Mouse (Mus musculus): ENCODE data around the gene Gm20425. TPM values are rescaled to one million over a fixed set of nuclear protein-coding genes. Genes with fewer than 3 reads are reported as not detected.

The Gm20425 gene
- polyA plus RNA-seq, 1 experiment: not detected

- no peak overlapping the region for H3K4me3 ChIP-seq (ENCODE audit: insufficient read depth, poor library complexity, severe bottlenecking)
- no peak overlapping the region for H3ac ChIP-seq (ENCODE audit: control insufficient read depth, insufficient read length, low read depth)
- H3K79me2 ChIP-seq (ENCODE audit: control insufficient read depth, insufficient read depth): no peaks in the 10 kb centered on the region
- no peaks in the 10 kb centered on the region for H3K36me3 ChIP-seq (ENCODE audit: control insufficient read depth, insufficient read depth)
- H3K27me3 ChIP-seq (ENCODE audit: control insufficient read depth, insufficient read depth, insufficient read length): peaks cover 8% of the 10 kb centered on the region
- no peaks in the 10 kb centered on the region for H3K79me3 ChIP-seq (ENCODE audit: low read depth)
- TF ChIP-seq MYOG (IDR thresholded peaks at IDR 0.05; ENCODE audit: control insufficient read depth, extremely low read depth, insufficient read length) (no peak), CEBPB (IDR thresholded peaks at IDR 0.05; ENCODE audit: low read depth) (no peak), MYOD1 (IDR thresholded peaks at IDR 0.05; ENCODE audit: control insufficient read depth, insufficient read length, low read depth) (no peak), CTCF (IDR thresholded peaks at IDR 0.05; ENCODE audit: control insufficient read depth, insufficient read depth, insufficient read length) (no peak), FOSL1 (IDR thresholded peaks at IDR 0.05; ENCODE audit: insufficient read depth, low read length, poor library complexity, severe bottlenecking) (no peak), USF1 (IDR thresholded peaks at IDR 0.05; ENCODE audit: low read depth) (no peak)
Measured at GRCm38 (mm10) chr9:103228370-103229003, 1.6 kb downstream of the Gm20425 start.

DNA sequence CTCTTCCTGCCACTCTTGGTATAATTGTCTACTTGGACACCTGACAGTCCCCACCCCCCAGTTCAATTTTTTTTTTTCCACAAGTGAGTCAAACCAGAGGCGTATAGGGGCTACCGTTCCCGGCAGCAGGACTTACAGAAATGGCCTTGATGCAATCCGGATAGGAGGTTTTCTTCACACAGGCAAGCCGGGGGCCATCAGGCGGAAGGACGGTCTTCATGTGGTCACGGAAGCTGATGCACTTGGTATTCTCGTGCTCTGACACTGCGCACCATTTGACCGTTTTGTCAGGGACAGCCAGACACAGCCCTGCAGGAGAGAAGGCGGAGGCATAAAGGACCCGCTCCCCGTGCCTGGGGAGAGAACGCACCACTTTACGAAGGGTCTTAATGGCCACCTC is 2.3 kb downstream of the Gm20425 start:
- H3K36me3 ChIP-seq (ENCODE audit: control insufficient read depth, insufficient read depth): no peaks in the 10 kb centered on the region
- H3ac ChIP-seq (ENCODE audit: control insufficient read depth, insufficient read length, low read depth): no peak overlapping the region
- H3K79me2 ChIP-seq (ENCODE audit: control insufficient read depth, insufficient read depth): no peaks in the 10 kb centered on the region
- TF ChIP-seq FOSL1 (IDR thresholded peaks at IDR 0.05; ENCODE audit: insufficient read depth, low read length, poor library complexity, severe bottlenecking) (no peak), CTCF (IDR thresholded peaks at IDR 0.05; ENCODE audit: control insufficient read depth, insufficient read depth, insufficient read length) (no peak), MAX (IDR thresholded peaks at IDR 0.05) (no peak), USF1 (IDR thresholded peaks at IDR 0.05; ENCODE audit: low read depth) (no peak), MYOD1 (IDR thresholded peaks at IDR 0.05; ENCODE audit: control insufficient read depth, insufficient read length, low read depth) (no peak), CEBPB (IDR thresholded peaks at IDR 0.05; ENCODE audit: low read depth) (no peak), MYOG (IDR thresholded peaks at IDR 0.05; ENCODE audit: control insufficient read depth, extremely low read depth, insufficient read length) (no peak)
- no peaks in the 10 kb centered on the region for H3K79me3 ChIP-seq (ENCODE audit: low read depth)
- no peak overlapping the region for H3K4me3 ChIP-seq (ENCODE audit: insufficient read depth, poor library complexity, severe bottlenecking)
- H3K27me3 ChIP-seq (ENCODE audit: control insufficient read depth, insufficient read depth, insufficient read length): peaks cover 8% of the 10 kb centered on the region

DNA sequence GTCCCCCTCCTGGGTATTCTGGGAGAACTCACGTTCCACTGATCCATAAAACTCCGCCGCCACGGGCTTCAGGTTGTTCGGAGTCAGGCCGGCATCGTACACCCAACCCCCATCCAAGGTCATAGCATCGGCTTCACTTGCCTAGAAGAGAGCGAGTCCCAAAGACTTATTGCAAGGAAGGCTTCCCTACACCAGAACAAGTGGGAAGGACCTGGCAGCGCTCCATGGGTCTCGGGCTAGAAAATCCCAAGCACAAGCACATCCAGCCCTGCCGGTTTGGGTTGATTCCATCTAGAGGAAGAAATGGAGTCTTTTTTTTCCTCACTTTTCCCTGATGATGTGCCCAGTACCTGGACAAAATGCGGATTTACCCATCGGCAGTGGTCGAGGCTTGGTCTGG is 3.3 kb downstream of the Gm20425 start:
- TF ChIP-seq CTCF (IDR thresholded peaks at IDR 0.05; ENCODE audit: control insufficient read depth, insufficient read depth, insufficient read length) (no peak), MYOG (IDR thresholded peaks at IDR 0.05; ENCODE audit: control insufficient read depth, extremely low read depth, insufficient read length) (no peak)
- Histone ChIP-seq H3K36me3 (ENCODE audit: control insufficient read depth, insufficient read depth) (no peaks in the 10 kb centered on the region), H3ac (ENCODE audit: control insufficient read depth, insufficient read length, low read depth) (no peak overlapping the region), H3K27me3 (ENCODE audit: control insufficient read depth, insufficient read depth, insufficient read length) (peaks cover 8% of the 10 kb centered on the region), H3K79me3 (ENCODE audit: low read depth) (no peaks in the 10 kb centered on the region), H3K79me2 (ENCODE audit: control insufficient read depth, insufficient read depth) (no peaks in the 10 kb centered on the region), H3K4me3 (ENCODE audit: insufficient read depth, poor library complexity, severe bottlenecking) (no peak overlapping the region)

DNA sequence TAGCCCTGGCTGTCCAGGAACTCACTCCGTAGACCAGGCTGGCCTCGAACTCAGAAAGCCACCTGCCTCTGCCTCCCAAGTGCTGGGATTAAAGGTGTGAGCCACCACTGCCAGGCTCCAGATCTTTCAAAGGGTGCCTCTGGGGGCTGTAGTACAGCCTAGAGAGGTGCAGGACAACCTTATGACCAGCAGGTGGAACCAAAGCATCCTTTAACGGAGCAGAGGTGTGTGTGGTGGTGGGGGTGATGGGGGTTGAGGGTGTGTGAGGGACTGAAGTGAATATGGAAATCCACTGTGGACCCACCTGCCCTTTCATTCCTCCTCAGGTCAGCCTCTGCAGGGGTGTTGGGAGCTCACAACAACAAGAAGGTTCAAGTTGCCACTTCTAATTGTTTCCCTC is 4.6 kb downstream of the Gm20425 start:
- no peak for TF ChIP-seq FOSL1 (IDR thresholded peaks at IDR 0.05; ENCODE audit: insufficient read depth, low read length, poor library complexity, severe bottlenecking)
- TF ChIP-seq USF1 (IDR thresholded peaks at IDR 0.05; ENCODE audit: low read depth): no peak
- TF ChIP-seq MAX (IDR thresholded peaks at IDR 0.05): no peak
- TF ChIP-seq MYOD1 (IDR thresholded peaks at IDR 0.05; ENCODE audit: control insufficient read depth, insufficient read length, low read depth): no peak
- TF ChIP-seq CTCF (IDR thresholded peaks at IDR 0.05; ENCODE audit: control insufficient read depth, insufficient read depth, insufficient read length): no peak
- TF ChIP-seq CEBPB (IDR thresholded peaks at IDR 0.05; ENCODE audit: low read depth): no peak
- no peak for TF ChIP-seq MYOG (IDR thresholded peaks at IDR 0.05; ENCODE audit: control insufficient read depth, extremely low read depth, insufficient read length)
- no peaks in the 10 kb centered on the region for H3K79me3 ChIP-seq (ENCODE audit: low read depth)

DNA sequence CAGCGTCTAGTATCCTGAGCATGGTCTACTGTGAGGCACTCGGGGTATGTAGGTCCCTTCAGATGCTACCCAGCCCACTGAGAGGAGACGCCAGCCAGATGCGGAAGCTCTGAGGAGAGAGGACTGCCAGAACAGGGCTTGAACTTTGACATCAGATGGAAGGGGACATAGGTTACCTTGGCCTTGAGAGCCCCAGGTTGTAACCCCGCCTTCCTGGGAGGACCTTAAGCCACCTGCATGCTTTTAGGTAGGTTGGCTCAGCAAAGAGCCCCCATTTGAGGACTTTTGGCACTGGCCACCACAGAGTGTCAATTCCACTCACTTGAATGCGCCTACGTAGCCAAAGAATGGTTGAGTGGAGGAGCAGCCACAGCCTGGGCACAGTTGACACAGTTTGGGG is 5.4 kb downstream of the Gm20425 start:
- H3K4me3 ChIP-seq (ENCODE audit: insufficient read depth, poor library complexity, severe bottlenecking): no peak overlapping the region
- no peaks in the 10 kb centered on the region for H3K79me3 ChIP-seq (ENCODE audit: low read depth)
- no peaks in the 10 kb centered on the region for H3K36me3 ChIP-seq (ENCODE audit: control insufficient read depth, insufficient read depth)
- H3K79me2 ChIP-seq (ENCODE audit: control insufficient read depth, insufficient read depth): no peaks in the 10 kb centered on the region
- H3ac ChIP-seq (ENCODE audit: control insufficient read depth, insufficient read length, low read depth): no peak overlapping the region
- no peak for TF ChIP-seq MAX (IDR thresholded peaks at IDR 0.05)
- TF ChIP-seq FOSL1 (IDR thresholded peaks at IDR 0.05; ENCODE audit: insufficient read depth, low read length, poor library complexity, severe bottlenecking): no peak
- TF ChIP-seq MYOD1 (IDR thresholded peaks at IDR 0.05; ENCODE audit: control insufficient read depth, insufficient read length, low read depth): no peak
- no peak for TF ChIP-seq MYOG (IDR thresholded peaks at IDR 0.05; ENCODE audit: control insufficient read depth, extremely low read depth, insufficient read length)
- TF ChIP-seq CEBPB (IDR thresholded peaks at IDR 0.05; ENCODE audit: low read depth): no peak
- no peak for TF ChIP-seq CTCF (IDR thresholded peaks at IDR 0.05; ENCODE audit: control insufficient read depth, insufficient read depth, insufficient read length)
- no peak for TF ChIP-seq USF1 (IDR thresholded peaks at IDR 0.05; ENCODE audit: low read depth)
- peaks cover 9% of the 10 kb centered on the region for H3K27me3 ChIP-seq (ENCODE audit: control insufficient read depth, insufficient read depth, insufficient read length)

More for the DNA sequence above, 4.6 kb downstream of the Gm20425 start:
- H3K79me2 ChIP-seq (ENCODE audit: control insufficient read depth, insufficient read depth): no peaks in the 10 kb centered on the region
- H3ac ChIP-seq (ENCODE audit: control insufficient read depth, insufficient read length, low read depth): no peak overlapping the region
- no peaks in the 10 kb centered on the region for H3K36me3 ChIP-seq (ENCODE audit: control insufficient read depth, insufficient read depth)
- peaks cover 8% of the 10 kb centered on the region for H3K27me3 ChIP-seq (ENCODE audit: control insufficient read depth, insufficient read depth, insufficient read length)
- H3K4me3 ChIP-seq (ENCODE audit: insufficient read depth, poor library complexity, severe bottlenecking): no peak overlapping the region

DNA sequence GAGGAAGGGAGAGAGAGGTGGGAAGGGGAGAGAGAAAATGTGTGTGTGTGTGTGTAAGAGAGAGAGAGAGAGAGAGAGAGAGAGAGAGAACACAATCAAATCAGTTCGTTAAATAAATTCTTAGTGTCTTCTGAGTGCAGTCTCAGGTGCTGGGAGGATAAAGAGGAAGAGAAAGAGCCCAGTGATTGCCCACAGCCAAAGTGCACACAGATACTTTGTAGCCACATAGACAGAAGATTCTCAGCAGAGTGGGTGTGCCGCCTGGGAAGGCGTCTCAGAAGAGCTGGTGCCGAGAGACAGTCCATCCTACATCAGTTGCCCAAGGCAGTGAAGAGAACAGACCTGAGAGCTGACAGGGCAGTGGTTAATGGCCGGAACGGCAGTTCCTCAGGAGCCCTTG is 15.8 kb downstream of the Gm20425 start:
- no peak for TF ChIP-seq MYOD1 (IDR thresholded peaks at IDR 0.05; ENCODE audit: control insufficient read depth, insufficient read length, low read depth)
- no peak for TF ChIP-seq MYOG (IDR thresholded peaks at IDR 0.05; ENCODE audit: control insufficient read depth, extremely low read depth, insufficient read length)
- no peak for TF ChIP-seq MAX (IDR thresholded peaks at IDR 0.05)

More for the DNA sequence above, 15.8 kb downstream of the Gm20425 start:
- Histone ChIP-seq H3ac (ENCODE audit: control insufficient read depth, insufficient read length, low read depth) (no peak overlapping the region), H3K36me3 (ENCODE audit: control insufficient read depth, insufficient read depth) (no peaks in the 10 kb centered on the region), H3K4me3 (ENCODE audit: insufficient read depth, poor library complexity, severe bottlenecking) (no peak overlapping the region), H3K79me2 (ENCODE audit: control insufficient read depth, insufficient read depth) (no peaks in the 10 kb centered on the region), H3K27me3 (ENCODE audit: control insufficient read depth, insufficient read depth, insufficient read length) (peaks cover 25% of the 10 kb centered on the region), H3K79me3 (ENCODE audit: low read depth) (no peaks in the 10 kb centered on the region)
